Mouse (Mus musculus) midbrain, embryonic 10.5 days (tissue): Measurements from ENCODE around the gene Nup210. TPM values are rescaled to one million over a fixed set of nuclear protein-coding genes. Genes with fewer than 3 reads are reported as not detected.

ENCODE experiments used
- DNase-seq: peaks from one replicate; pipeline ENCODE4 v3.0.0-alpha.2; 2017; ENCODE audit warnings: low spot score
- H3K27ac ChIP-seq: fragments of 300-500 bp; sonication (generic); replicated peaks from 2 replicates; pipeline ENCODE4 v1.5.1; 2016; ENCODE audit warnings: mild to moderate bottlenecking
- H3K27me3 ChIP-seq: fragments of 300-500 bp; sonication (generic); 2 replicates; pipeline ENCODE4 v1.6.1; 2016; ENCODE audit warnings: low read depth, mild to moderate bottlenecking; ENCODE audit not compliant: poor library complexity, severe bottlenecking
- H3K36me3 ChIP-seq: fragments of 300-500 bp; sonication (generic); 2 replicates; pipeline ENCODE4 v1.6.1; 2016; ENCODE audit warnings: mild to moderate bottlenecking, moderate library complexity
- H3K4me1 ChIP-seq: fragments of 300-500 bp; sonication (generic); 2 replicates; pipeline ENCODE4 v1.6.1; 2016
- H3K4me3 ChIP-seq: fragments of 300-500 bp; sonication (generic); 2 replicates; pipeline ENCODE4 v1.5.1; 2016; ENCODE audit warnings: mild to moderate bottlenecking, moderate library complexity
- H3K9me3 ChIP-seq: fragments of 300-500 bp; sonication (generic); replicated peaks from 2 replicates; pipeline ENCODE4 v1.6.1; 2016; ENCODE audit warnings: mild to moderate bottlenecking
- WGBS: fragments of 180-500 bp; shearing (Covaris S2); methylation state at CpG from one replicate; pipeline ENCODE4 v1.1.7; 2016; 5-methylcytosine and 5-hydroxymethylcytosine counted together
- polyA plus RNA-seq: library from polyadenylated mRNA; unstranded; fragments of >200 nt; fragmentation: Nextera tagmentation; extraction: Ambion mirVana; gene quantifications from 2 replicates; pipeline ENCODE4 v1.2.1, GENCODE M21; 2016

Gene Nup210
- polyA plus RNA-seq, 1 experiment from 2014 or later = 26.2 TPM

- peaks cover 29% of the 10 kb centered on the region; the same call in 1 of the 2 replicates for H3K27me3 ChIP-seq
- H3K4me1 ChIP-seq = peaks cover 19% of the 10 kb centered on the region
- no peaks in the 10 kb centered on the region for H3K36me3 ChIP-seq
- no peak overlapping the region for H3K27ac ChIP-seq
- 30% methylated on average over 3 of the region's 3 CpGs for WGBS
- DNase-seq = no peak
- no peak overlapping the region for H3K4me3 ChIP-seq
- no peaks in the 10 kb centered on the region for H3K9me3 ChIP-seq
Measured at GRCm38 (mm10) chr6:91003310-91003995, 113.2 kb downstream of the Nup210 start.

- Histone ChIP-seq H3K27me3 (peaks cover 29% of the 10 kb centered on the region; the same call in 1 of the 2 replicates), H3K36me3 (no peaks in the 10 kb centered on the region), H3K4me3 (no peak overlapping the region), H3K27ac (no peak overlapping the region), H3K9me3 (no peaks in the 10 kb centered on the region), H3K4me1 (peaks cover 19% of the 10 kb centered on the region)
- WGBS = 39% methylated on average over 7 of the region's 7 CpGs
- no peak for DNase-seq
Measured at GRCm38 (mm10) chr6:91001566-91001965, 115.1 kb downstream of the Nup210 start.

GRCm38 (mm10) chr6:91000819-91001525 is 115.7 kb downstream of the Nup210 start:
- H3K4me3 ChIP-seq = peak overlapping the region; percentile 39
- H3K27ac ChIP-seq = peak overlapping the region; percentile 25
- no peaks in the 10 kb centered on the region for H3K36me3 ChIP-seq
- H3K4me1 ChIP-seq = peaks cover 19% of the 10 kb centered on the region
- peak; percentile 40 for DNase-seq
- peaks cover 29% of the 10 kb centered on the region; the same call in 1 of the 2 replicates for H3K27me3 ChIP-seq
- H3K9me3 ChIP-seq = no peaks in the 10 kb centered on the region
- whole genome bisulfite sequencing = 6% methylated on average over 15 of the region's 15 CpGs

GRCm38 (mm10) chr6:90999176-90999575 is 117.5 kb downstream of the Nup210 start:
- 90% methylated on average over 4 of the region's 4 CpGs for WGBS
- H3K27me3 ChIP-seq = peaks cover 29% of the 10 kb centered on the region; the same call in 1 of the 2 replicates
- no peak overlapping the region for H3K4me3 ChIP-seq

GRCm38 (mm10) chr6:90997025-90997424 is 119.6 kb downstream of the Nup210 start:
- H3K36me3 ChIP-seq = no peaks in the 10 kb centered on the region
- H3K27ac ChIP-seq = no peak overlapping the region
- H3K4me3 ChIP-seq = no peak overlapping the region
- H3K4me1 ChIP-seq = peaks cover 13% of the 10 kb centered on the region
- H3K9me3 ChIP-seq = peaks cover 18% of the 10 kb centered on the region; the same call in 1 of the 2 replicates
- WGBS = 95% methylated on average over 3 of the region's 3 CpGs
- peaks cover 29% of the 10 kb centered on the region; the same call in 1 of the 2 replicates for H3K27me3 ChIP-seq
- DNase-seq = no peak

More at GRCm38 (mm10) chr6:90999176-90999575, 117.5 kb downstream of the Nup210 start:
- Histone ChIP-seq H3K9me3 (no peaks in the 10 kb centered on the region), H3K27ac (no peak overlapping the region), H3K36me3 (no peaks in the 10 kb centered on the region), H3K4me1 (peaks cover 19% of the 10 kb centered on the region)
- DNase-seq = no peak

GRCm38 (mm10) chr6:90996181-90996580 is 120.4 kb downstream of the Nup210 start:
- Histone ChIP-seq H3K36me3 (no peaks in the 10 kb centered on the region), H3K9me3 (peaks cover 18% of the 10 kb centered on the region; the same call in 1 of the 2 replicates), H3K27ac (no peak overlapping the region), H3K27me3 (peaks cover 22% of the 10 kb centered on the region; the same call in 1 of the 2 replicates), H3K4me3 (no peak overlapping the region), H3K4me1 (peaks cover 7% of the 10 kb centered on the region)
- no peak for DNase-seq
- 91% methylated on average over 2 of the region's 2 CpGs for WGBS

GRCm38 (mm10) chr6:90988648-90989317 is 127.8 kb downstream of the Nup210 start, which contains the start of gene Iqsec1:
Iqsec1 (minus strand) TSS chr6:90988685.
- DNase-seq = peak; percentile 98
- H3K27me3 ChIP-seq = peaks cover 26% of the 10 kb centered on the region
- H3K4me1 ChIP-seq = peaks cover 51% of the 10 kb centered on the region
- H3K4me3 ChIP-seq = peak within 1 kb of the TSS; percentile 78
- peaks cover 31% of the 10 kb centered on the region for H3K9me3 ChIP-seq
- under 1% methylated on average over 39 of the region's 39 CpGs for WGBS
- peak within 1 kb of the TSS; percentile 85 for H3K27ac ChIP-seq
- H3K36me3 ChIP-seq = no peaks in the 10 kb centered on the region

- WGBS = 3% methylated on average over 58 of the region's 59 CpGs
- H3K27ac ChIP-seq = peak overlapping the region; percentile 85
- DNase-seq = no peak
- H3K4me1 ChIP-seq = peaks cover 51% of the 10 kb centered on the region
- H3K27me3 ChIP-seq = peaks cover 26% of the 10 kb centered on the region
- peak overlapping the region; percentile 78 for H3K4me3 ChIP-seq
- H3K9me3 ChIP-seq = peaks cover 26% of the 10 kb centered on the region
- no peaks in the 10 kb centered on the region for H3K36me3 ChIP-seq
Measured at GRCm38 (mm10) chr6:90988299-90988625, 128.4 kb downstream of the Nup210 start.

- H3K36me3 ChIP-seq = no peaks in the 10 kb centered on the region
- peak overlapping the region; percentile 78 for H3K4me3 ChIP-seq
- DNase-seq = peak; percentile 67
- peaks cover 51% of the 10 kb centered on the region for H3K4me1 ChIP-seq
- peak overlapping the region; percentile 85 for H3K27ac ChIP-seq
- H3K27me3 ChIP-seq = peaks cover 26% of the 10 kb centered on the region
- H3K9me3 ChIP-seq = peaks cover 21% of the 10 kb centered on the region
- WGBS = under 1% methylated on average over 76 of the region's 76 CpGs
Measured at GRCm38 (mm10) chr6:90987561-90988298, 128.9 kb downstream of the Nup210 start.

- Histone ChIP-seq H3K9me3 (no peaks in the 10 kb centered on the region), H3K27ac (no peak overlapping the region), H3K27me3 (peaks cover 26% of the 10 kb centered on the region), H3K4me3 (no peak overlapping the region), H3K36me3 (no peaks in the 10 kb centered on the region), H3K4me1 (peaks cover 47% of the 10 kb centered on the region)
- no peak for DNase-seq
- 60% methylated on average over 3 of the region's 3 CpGs for WGBS
Measured at GRCm38 (mm10) chr6:90984101-90984500, 132.5 kb downstream of the Nup210 start.

GRCm38 (mm10) chr6:90974279-90974678 is 142.3 kb downstream of the Nup210 start:
- no peak overlapping the region for H3K4me3 ChIP-seq
- WGBS = 80% methylated on average over 2 of the region's 2 CpGs
- H3K9me3 ChIP-seq = no peaks in the 10 kb centered on the region
- DNase-seq = no peak
- no peak overlapping the region for H3K27ac ChIP-seq
- H3K27me3 ChIP-seq = no peaks in the 10 kb centered on the region
- H3K36me3 ChIP-seq = no peaks in the 10 kb centered on the region
- peaks cover 12% of the 10 kb centered on the region for H3K4me1 ChIP-seq

- 57% methylated on average over 2 of the region's 2 CpGs for WGBS
- no peaks in the 10 kb centered on the region for H3K9me3 ChIP-seq
- H3K4me3 ChIP-seq = no peak overlapping the region
- no peaks in the 10 kb centered on the region for H3K36me3 ChIP-seq
- H3K27ac ChIP-seq = no peak overlapping the region; the same call in 1 of the 2 replicates
- no peak for DNase-seq
- peaks cover 15% of the 10 kb centered on the region for H3K4me1 ChIP-seq
- no peaks in the 10 kb centered on the region for H3K27me3 ChIP-seq
Measured at GRCm38 (mm10) chr6:90969341-90969871, 147.2 kb downstream of the Nup210 start.
